Mouse (Mus musculus): ENCODE measurements around the gene Crb3. TPM values are rescaled to one million over a fixed set of nuclear protein-coding genes. Genes with fewer than 3 reads are reported as not detected.

The Crb3 gene
- total and polyA plus RNA-seq, 2 experiments from 2014 or later, result 3.5 to 4.0 TPM

DNA sequence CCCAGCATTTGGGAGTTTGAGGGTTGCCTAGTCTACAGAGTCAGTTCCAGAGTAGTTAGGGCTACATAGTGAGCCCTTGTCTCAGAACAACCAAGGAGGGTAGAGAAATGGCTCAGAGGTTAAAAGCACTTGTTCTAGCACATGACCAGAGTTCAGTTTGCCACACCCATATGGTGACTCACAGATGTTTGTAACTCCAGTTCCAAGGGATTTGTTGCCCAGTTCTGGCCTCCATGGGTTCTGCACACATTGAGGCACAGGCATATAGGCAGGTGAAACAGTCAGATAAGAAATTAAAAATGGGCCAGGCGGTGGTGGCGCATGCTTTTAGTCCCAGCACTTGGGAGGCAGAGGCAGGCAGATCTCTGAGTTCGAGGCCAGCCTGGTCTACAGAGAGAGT lies 35.3 kb downstream of the Crb3 start:
- no peak for ATAC-seq
- no peak for TF ChIP-seq CTCF (IDR thresholded peaks at IDR 0.05; ENCODE audit: low read depth)
- Histone ChIP-seq H3K4me1 (ENCODE audit: insufficient read depth) (no peaks in the 10 kb centered on the region), H3K9ac (no peak overlapping the region), H3K4me3 (ENCODE audit: low read depth, low read length) (no peak overlapping the region), H3K9me3 (ENCODE audit: low read length) (no peaks in the 10 kb centered on the region), H3K36me3 (ENCODE audit: insufficient read depth) (no peaks in the 10 kb centered on the region), H3K27ac (ENCODE audit: low read depth, low read length) (no peak overlapping the region), H3K4me2 (ENCODE audit: low read depth) (no peak overlapping the region), H3K27me3 (ENCODE audit: insufficient read depth, low read length) (no peaks in the 10 kb centered on the region)
- DNase-seq, result no peak
- WGBS, result 98% methylated on average over 3 of the region's 3 CpGs

DNA sequence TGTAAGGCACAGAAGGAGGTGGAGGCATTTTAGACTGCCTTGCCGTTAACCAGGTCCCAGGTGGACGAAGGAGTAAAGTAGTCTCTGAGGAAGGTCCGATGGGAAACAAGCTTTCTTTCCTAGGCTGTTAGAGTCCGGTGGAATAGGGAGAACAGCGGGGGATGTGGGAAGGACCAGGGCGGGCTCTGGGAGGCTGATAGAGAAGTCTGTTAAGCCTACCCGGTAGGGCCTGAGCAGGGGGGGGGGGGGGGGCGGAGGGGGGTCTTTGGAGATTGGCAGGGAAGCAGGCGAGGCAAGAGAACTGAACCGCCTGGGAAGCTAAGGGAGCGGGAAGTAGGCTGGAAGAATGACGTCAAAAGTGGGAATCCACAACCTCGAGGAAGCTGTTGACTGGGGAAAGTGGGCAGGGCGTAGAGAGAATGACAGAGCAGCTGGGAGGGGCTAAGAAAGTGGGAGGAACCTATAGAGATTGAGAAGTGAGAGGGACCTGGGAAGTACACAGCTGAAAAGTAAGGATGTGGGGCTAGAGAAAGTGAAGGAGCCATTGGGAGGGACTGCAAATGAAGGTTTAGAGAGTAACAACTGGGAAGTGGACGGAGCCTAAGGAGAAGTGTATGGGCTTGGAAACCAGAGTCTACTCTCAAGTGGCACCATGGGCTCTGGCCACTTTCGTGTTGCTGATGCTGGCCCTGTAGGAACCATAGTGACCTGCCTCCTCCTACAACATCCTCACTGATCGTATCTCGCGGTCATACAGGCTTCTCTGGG lies 37.1 kb downstream of the Crb3 start:
- under 1% methylated on average over 18 of the region's 19 CpGs for WGBS
- H3K4me2 ChIP-seq (ENCODE audit: low read depth), result peak overlapping the region; percentile 45
- ATAC-seq, result peak; percentile 79
- no peaks in the 10 kb centered on the region for H3K36me3 ChIP-seq (ENCODE audit: insufficient read depth)
- H3K27ac ChIP-seq (ENCODE audit: low read depth, low read length), result no peak overlapping the region
- H3K4me1 ChIP-seq (ENCODE audit: insufficient read depth), result no peaks in the 10 kb centered on the region
- TF ChIP-seq CTCF (IDR thresholded peaks at IDR 0.05; ENCODE audit: low read depth), result no peak
- H3K27me3 ChIP-seq (ENCODE audit: insufficient read depth, low read length), result no peaks in the 10 kb centered on the region
- DNase-seq, result peak; percentile 51
- no peaks in the 10 kb centered on the region for H3K9me3 ChIP-seq (ENCODE audit: low read length)
- H3K9ac ChIP-seq, result no peak overlapping the region
- H3K4me3 ChIP-seq (ENCODE audit: low read depth, low read length), result peak overlapping the region; percentile 16; the same call in 1 of the 2 replicates

DNA sequence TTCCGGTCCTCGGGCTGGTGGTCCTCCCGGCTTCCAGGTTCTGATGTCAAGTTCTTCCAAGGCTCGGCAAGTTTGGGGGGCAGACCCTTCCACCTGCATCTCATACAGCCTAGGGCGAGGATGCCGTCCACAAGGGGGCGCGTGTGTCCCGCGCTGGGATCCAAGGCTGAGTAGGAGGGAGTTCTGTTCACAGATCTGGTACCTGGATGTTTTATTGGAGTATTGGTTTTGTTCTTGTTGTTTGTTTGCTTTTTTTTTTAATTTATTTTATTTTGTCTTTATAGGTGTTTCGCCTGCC lies 37.7 kb downstream of the Crb3 start:
- Histone ChIP-seq H3K27me3 (ENCODE audit: insufficient read depth, low read length) (no peaks in the 10 kb centered on the region), H3K4me3 (ENCODE audit: low read depth, low read length) (peak overlapping the region; percentile 16; the same call in 1 of the 2 replicates), H3K36me3 (ENCODE audit: insufficient read depth) (no peaks in the 10 kb centered on the region), H3K9me3 (ENCODE audit: low read length) (no peaks in the 10 kb centered on the region), H3K27ac (ENCODE audit: low read depth, low read length) (no peak overlapping the region), H3K4me2 (ENCODE audit: low read depth) (peak overlapping the region; percentile 45), H3K4me1 (ENCODE audit: insufficient read depth) (no peaks in the 10 kb centered on the region), H3K9ac (no peak overlapping the region)
- WGBS, result 2% methylated on average over 11 of the region's 11 CpGs
- ATAC-seq, result peak; percentile 91
- TF ChIP-seq CTCF (IDR thresholded peaks at IDR 0.05; ENCODE audit: low read depth), result peak; percentile 95
- peak; percentile 80 for DNase-seq

DNA sequence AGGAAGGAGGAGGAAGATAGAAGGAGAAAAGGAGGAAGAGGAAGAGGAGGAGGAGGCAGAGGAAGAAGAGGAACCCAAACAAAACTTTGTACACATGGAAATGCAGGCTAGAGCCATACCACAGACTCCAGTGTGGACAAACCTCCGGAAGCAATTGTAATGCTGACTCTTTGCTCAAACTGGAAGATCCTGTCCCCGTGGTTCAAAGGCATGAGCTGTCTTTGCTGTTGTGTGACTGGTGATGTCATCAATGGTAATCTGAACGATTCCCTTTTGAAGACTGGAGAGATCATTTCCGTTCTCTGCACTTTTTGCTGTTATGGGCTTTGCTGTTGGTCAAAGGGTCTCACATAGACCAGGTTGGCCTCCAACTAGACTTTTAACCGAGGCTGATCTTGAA lies 39.4 kb downstream of the Crb3 start:
- Histone ChIP-seq H3K27ac (ENCODE audit: low read depth, low read length) (no peak overlapping the region), H3K9me3 (ENCODE audit: low read length) (no peaks in the 10 kb centered on the region), H3K27me3 (ENCODE audit: insufficient read depth, low read length) (no peaks in the 10 kb centered on the region), H3K4me3 (ENCODE audit: low read depth, low read length) (no peak overlapping the region), H3K36me3 (ENCODE audit: insufficient read depth) (no peaks in the 10 kb centered on the region; the same call in 1 of the 2 replicates), H3K4me2 (ENCODE audit: low read depth) (no peak overlapping the region), H3K9ac (no peak overlapping the region), H3K4me1 (ENCODE audit: insufficient read depth) (no peaks in the 10 kb centered on the region)
- no peak for TF ChIP-seq CTCF (IDR thresholded peaks at IDR 0.05; ENCODE audit: low read depth)
- DNase-seq, result no peak
- WGBS, result 84% methylated on average over 5 of the region's 5 CpGs
- ATAC-seq, result no peak

DNA sequence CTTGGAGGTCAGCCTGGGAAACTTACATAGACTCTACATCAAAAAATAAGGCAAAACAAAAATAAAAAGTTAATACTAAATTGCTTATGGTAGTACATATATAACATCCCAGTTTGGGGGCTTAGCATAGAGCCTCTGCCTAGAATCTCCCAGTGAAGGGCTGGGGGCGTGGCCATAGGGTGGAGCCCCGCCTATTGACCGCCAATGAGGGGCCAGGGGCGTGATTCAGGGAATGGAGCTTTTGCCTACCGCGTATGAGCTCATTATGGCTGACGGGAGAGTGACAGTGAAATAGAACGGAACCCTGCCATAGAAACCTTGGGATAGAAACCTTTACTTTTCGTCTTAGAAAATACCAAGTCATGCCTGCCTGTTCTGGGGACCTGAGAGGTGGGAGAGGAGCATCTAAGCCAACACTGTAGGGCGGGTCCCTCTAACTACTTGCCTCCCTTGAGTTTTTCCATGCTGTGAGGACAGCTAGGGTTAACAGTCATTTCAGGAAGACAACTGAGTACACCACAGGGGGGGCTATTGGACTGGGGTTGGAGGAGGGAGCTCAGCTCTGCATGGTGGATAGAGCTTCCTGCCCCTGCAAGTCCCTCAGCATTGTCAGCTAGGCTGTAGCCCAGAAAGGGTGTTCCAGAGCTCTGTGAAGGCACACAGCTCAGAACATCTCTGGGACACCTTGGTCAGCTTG lies 40.9 kb downstream of the Crb3 start:
- Histone ChIP-seq H3K27ac (ENCODE audit: low read depth, low read length) (no peak overlapping the region), H3K4me1 (ENCODE audit: insufficient read depth) (0 out of 2 replicates have a peak, but pooled peaks cover 5% of the 10 kb centered on the region), H3K4me2 (ENCODE audit: low read depth) (no peak overlapping the region), H3K4me3 (ENCODE audit: low read depth, low read length) (no peak overlapping the region), H3K9me3 (ENCODE audit: low read length) (no peaks in the 10 kb centered on the region), H3K36me3 (ENCODE audit: insufficient read depth) (no peaks in the 10 kb centered on the region; the same call in 1 of the 2 replicates), H3K9ac (no peak overlapping the region), H3K27me3 (ENCODE audit: insufficient read depth, low read length) (no peaks in the 10 kb centered on the region)
- no peak for DNase-seq
- 8% methylated on average over 10 of the region's 10 CpGs for WGBS
- ATAC-seq, result peak; percentile 21; the same call in 1 of the 2 replicates
- TF ChIP-seq CTCF (IDR thresholded peaks at IDR 0.05; ENCODE audit: low read depth), result no peak

DNA sequence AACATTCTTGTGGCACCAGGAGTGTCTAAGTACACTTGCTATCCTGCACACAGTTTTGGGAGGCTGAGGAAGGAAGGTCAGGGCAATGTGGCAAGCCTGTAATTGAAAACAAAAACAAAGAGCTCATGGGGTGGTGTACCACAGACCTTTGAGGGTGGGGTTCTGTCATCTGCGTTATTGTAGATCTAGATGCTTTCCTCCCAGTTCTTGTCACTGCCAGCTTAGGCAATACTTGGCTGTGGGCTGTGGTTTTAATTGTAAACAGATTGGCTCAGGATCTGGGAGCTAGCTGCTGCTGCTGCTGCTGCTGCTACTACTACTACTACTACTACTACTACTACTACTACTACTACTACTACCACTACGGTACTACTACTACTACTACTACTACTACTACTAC lies 43.4 kb downstream of the Crb3 start:
- H3K9me3 ChIP-seq (ENCODE audit: low read length), result no peaks in the 10 kb centered on the region
- no peak overlapping the region for H3K9ac ChIP-seq
- DNase-seq (no peak), ATAC-seq (no peak)
- H3K4me1 ChIP-seq (ENCODE audit: insufficient read depth), result 0 out of 2 replicates have a peak, but pooled peaks cover 5% of the 10 kb centered on the region
- no peaks in the 10 kb centered on the region; the same call in 1 of the 2 replicates for H3K36me3 ChIP-seq (ENCODE audit: insufficient read depth)
- TF ChIP-seq CTCF (IDR thresholded peaks at IDR 0.05; ENCODE audit: low read depth), result no peak
- no peaks in the 10 kb centered on the region for H3K27me3 ChIP-seq (ENCODE audit: insufficient read depth, low read length)
- H3K4me2 ChIP-seq (ENCODE audit: low read depth), result no peak overlapping the region
- 81% methylated on average over 2 of the region's 2 CpGs for WGBS
- H3K4me3 ChIP-seq (ENCODE audit: low read depth, low read length), result no peak overlapping the region
- no peak overlapping the region for H3K27ac ChIP-seq (ENCODE audit: low read depth, low read length)

DNA sequence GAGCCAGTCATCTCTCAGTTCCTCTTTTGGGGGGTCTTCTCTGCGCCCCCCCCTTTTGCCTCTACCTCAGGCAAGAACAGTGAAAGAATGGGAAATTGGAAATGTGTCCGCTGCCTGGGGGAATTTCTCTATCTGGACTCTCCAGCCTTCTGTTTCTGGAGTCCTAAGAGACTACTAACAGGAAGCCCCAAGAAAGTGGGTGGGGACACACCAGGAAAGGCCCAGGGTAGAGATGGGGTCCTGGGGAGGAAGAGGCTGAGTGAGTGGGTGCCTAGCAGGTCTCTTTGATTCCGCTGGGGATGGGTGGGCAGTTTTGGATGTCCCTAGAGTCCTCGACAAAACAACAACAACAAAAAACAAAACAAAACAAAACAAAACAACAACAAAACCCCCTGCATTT lies 45.6 kb downstream of the Crb3 start:
- Histone ChIP-seq H3K4me1 (ENCODE audit: insufficient read depth) (0 out of 2 replicates have a peak, but pooled peaks cover 5% of the 10 kb centered on the region), H3K4me3 (ENCODE audit: low read depth, low read length) (peak overlapping the region; percentile 74), H3K9ac (peak overlapping the region; percentile 72), H3K36me3 (ENCODE audit: insufficient read depth) (no peaks in the 10 kb centered on the region; the same call in 1 of the 2 replicates), H3K9me3 (ENCODE audit: low read length) (no peaks in the 10 kb centered on the region), H3K27ac (ENCODE audit: low read depth, low read length) (no peak overlapping the region), H3K27me3 (ENCODE audit: insufficient read depth, low read length) (no peaks in the 10 kb centered on the region), H3K4me2 (ENCODE audit: low read depth) (peak overlapping the region; percentile 76)
- DNase-seq (no peak), ATAC-seq (no peak)
- TF ChIP-seq CTCF (IDR thresholded peaks at IDR 0.05; ENCODE audit: low read depth), result no peak
- WGBS, result 41% methylated on average over 4 of the region's 4 CpGs

Measured in forebrain, postnatal 0 days (tissue).